Mouse (Mus musculus) hindbrain, embryonic 14.5 days (tissue): ENCODE data around the gene Actn2. TPM values are rescaled to one million over a fixed set of nuclear protein-coding genes. Genes with fewer than 3 reads are reported as not detected.

Source experiments
- ATAC-seq: fragments of 200-750 bp; cut with Nextera tagmentation; 2 replicates; pipeline ENCODE4 v1.8.0; 2017; ENCODE audit warnings: moderate number of reproducible peaks, mild to moderate bottlenecking, moderate TSS enrichment, moderate library complexity; ENCODE audit not compliant: low FRiP score
- DNase-seq: peaks from one replicate; pipeline ENCODE4 v3.0.0-alpha.2; 2015; ENCODE audit warnings: low spot score
- H3K27ac ChIP-seq: fragments of 300-500 bp; sonication (generic); 2 replicates; pipeline ENCODE4 v1.5.1; 2014; ENCODE audit warnings: mild to moderate bottlenecking, moderate library complexity
- H3K27me3 ChIP-seq: fragments of 300-500 bp; sonication (generic); 2 replicates; pipeline ENCODE4 v1.6.1; 2014; ENCODE audit warnings: mild to moderate bottlenecking, low read length, mixed read lengths; ENCODE audit not compliant: control insufficient read depth, insufficient read depth
- H3K36me3 ChIP-seq: fragments of 300-500 bp; sonication (generic); replicated peaks from 2 replicates; pipeline ENCODE4 v1.6.1; 2014; ENCODE audit not compliant: control insufficient read depth, insufficient read depth
- H3K4me1 ChIP-seq: fragments of 300-500 bp; sonication (generic); replicated peaks from 2 replicates; pipeline ENCODE4 v1.6.1; 2014; ENCODE audit warnings: antibody characterized with exemption, low read length, mixed read lengths; ENCODE audit not compliant: control insufficient read depth, insufficient read depth
- H3K4me2 ChIP-seq: fragments of 300-500 bp; sonication (generic); replicated peaks from 2 replicates; pipeline ENCODE4 v1.6.1; 2014; ENCODE audit warnings: mild to moderate bottlenecking, moderate library complexity
- H3K4me3 ChIP-seq: fragments of 300-500 bp; sonication (generic); replicated peaks from 2 replicates; pipeline ENCODE4 v1.5.1; 2014; ENCODE audit warnings: mild to moderate bottlenecking, low read length
- H3K9ac ChIP-seq: fragments of 300-500 bp; sonication (generic); 2 replicates; pipeline ENCODE4 v1.6.1; 2014
- H3K9me3 ChIP-seq: fragments of 300-500 bp; sonication (generic); 2 replicates; pipeline ENCODE4 v1.6.1; 2016; ENCODE audit warnings: low read length; ENCODE audit not compliant: control insufficient read depth
- WGBS: fragments of 180-500 bp; shearing (Covaris S2); extraction: QIAGEN DNeasy Blood & Tissue Kit; methylation state at CpG from one replicate; pipeline ENCODE4 v1.1.7; 2014; 5-methylcytosine and 5-hydroxymethylcytosine counted together
- polyA plus RNA-seq: library from polyadenylated mRNA; unstranded; fragments of >200 nt; fragmentation: Nextera tagmentation; extraction: Ambion mirVana; gene quantifications from 2 replicates; pipeline ENCODE4 v1.2.1, GENCODE M21; 2014

The Actn2 gene
- polyA plus RNA-seq, 1 experiment from 2014 or later, result 3.2 TPM

- no peak overlapping the region for H3K27ac ChIP-seq
- H3K27me3 ChIP-seq, result no peaks in the 10 kb centered on the region
- H3K4me3 ChIP-seq, result no peak overlapping the region
- no peaks in the 10 kb centered on the region for H3K9me3 ChIP-seq
- H3K9ac ChIP-seq, result no peak overlapping the region
- no peaks in the 10 kb centered on the region for H3K4me1 ChIP-seq
- H3K36me3 ChIP-seq, result no peaks in the 10 kb centered on the region
- no peak overlapping the region for H3K4me2 ChIP-seq
- DNase-seq (no peak), ATAC-seq (no peak)
- 77% methylated on average over 6 of the region's 6 CpGs for WGBS
These were observed 65.8 kb downstream of the Actn2 start for GRCm38 (mm10) chr13:12274721-12275120.

- H3K4me1 ChIP-seq, result no peaks in the 10 kb centered on the region
- H3K4me2 ChIP-seq, result no peak overlapping the region
- 84% methylated on average over 4 of the region's 4 CpGs for WGBS
- no peaks in the 10 kb centered on the region for H3K27me3 ChIP-seq
- no peaks in the 10 kb centered on the region for H3K9me3 ChIP-seq
- no peak overlapping the region for H3K9ac ChIP-seq
- DNase-seq, result no peak
- ATAC-seq, result no peak
- H3K27ac ChIP-seq, result no peak overlapping the region
- no peaks in the 10 kb centered on the region for H3K36me3 ChIP-seq
- no peak overlapping the region for H3K4me3 ChIP-seq
These were observed 66.3 kb downstream of the Actn2 start for GRCm38 (mm10) chr13:12274220-12274619.

- H3K4me2 ChIP-seq, result no peak overlapping the region
- 54% methylated on average over 3 of the region's 3 CpGs for WGBS
- H3K9ac ChIP-seq, result no peak overlapping the region
- 0 out of 2 replicates have a peak, but pooled peaks have one; percentile 24 for ATAC-seq
- H3K4me1 ChIP-seq, result no peaks in the 10 kb centered on the region
- DNase-seq, result peak; percentile 72
- H3K27ac ChIP-seq, result no peak overlapping the region
- no peaks in the 10 kb centered on the region for H3K36me3 ChIP-seq
- no peak overlapping the region for H3K4me3 ChIP-seq
- no peaks in the 10 kb centered on the region for H3K9me3 ChIP-seq
- no peaks in the 10 kb centered on the region for H3K27me3 ChIP-seq
These were observed 67.6 kb downstream of the Actn2 start for GRCm38 (mm10) chr13:12272953-12273352.

GRCm38 (mm10) chr13:12267971-12268370 lies 72.6 kb downstream of the Actn2 start:
- no peak overlapping the region for H3K27ac ChIP-seq
- no peak overlapping the region for H3K4me3 ChIP-seq
- no peaks in the 10 kb centered on the region for H3K27me3 ChIP-seq
- H3K4me1 ChIP-seq, result no peaks in the 10 kb centered on the region
- H3K4me2 ChIP-seq, result no peak overlapping the region
- no peak for DNase-seq
- no peak for ATAC-seq
- no peak overlapping the region for H3K9ac ChIP-seq
- no peaks in the 10 kb centered on the region for H3K9me3 ChIP-seq
- WGBS, result 95% methylated on average over 3 of the region's 3 CpGs
- no peaks in the 10 kb centered on the region for H3K36me3 ChIP-seq

GRCm38 (mm10) chr13:12267097-12267496 lies 73.5 kb downstream of the Actn2 start:
- H3K27ac ChIP-seq, result no peak overlapping the region
- 50% methylated on average over 3 of the region's 3 CpGs for WGBS
- no peaks in the 10 kb centered on the region for H3K27me3 ChIP-seq
- no peak overlapping the region for H3K4me2 ChIP-seq
- no peaks in the 10 kb centered on the region for H3K9me3 ChIP-seq
- no peak overlapping the region for H3K4me3 ChIP-seq
- ATAC-seq (no peak), DNase-seq (no peak)
- H3K9ac ChIP-seq, result no peak overlapping the region
- H3K4me1 ChIP-seq, result no peaks in the 10 kb centered on the region
- no peaks in the 10 kb centered on the region for H3K36me3 ChIP-seq

- H3K4me3 ChIP-seq, result no peak overlapping the region
- no peak overlapping the region for H3K27ac ChIP-seq
- no peak for DNase-seq
- no peaks in the 10 kb centered on the region for H3K4me1 ChIP-seq
- H3K36me3 ChIP-seq, result no peaks in the 10 kb centered on the region
- H3K9ac ChIP-seq, result no peak overlapping the region
- no peaks in the 10 kb centered on the region; the same call in 1 of the 2 replicates for H3K9me3 ChIP-seq
- H3K27me3 ChIP-seq, result no peaks in the 10 kb centered on the region
- 78% methylated on average over 6 of the region's 6 CpGs for WGBS
- ATAC-seq, result no peak
- no peak overlapping the region for H3K4me2 ChIP-seq
These were observed 76.6 kb downstream of the Actn2 start for GRCm38 (mm10) chr13:12263996-12264395.

GRCm38 (mm10) chr13:12261505-12261904 lies 79.1 kb downstream of the Actn2 start:
- Histone ChIP-seq H3K4me1 (peaks cover 7% of the 10 kb centered on the region; the same call in 1 of the 2 replicates), H3K9me3 (no peaks in the 10 kb centered on the region; the same call in 1 of the 2 replicates), H3K4me3 (no peak overlapping the region), H3K36me3 (no peaks in the 10 kb centered on the region), H3K27ac (no peak overlapping the region), H3K4me2 (no peak overlapping the region), H3K9ac (no peak overlapping the region), H3K27me3 (no peaks in the 10 kb centered on the region)
- DNase-seq (no peak), ATAC-seq (no peak)

GRCm38 (mm10) chr13:12257391-12258380 lies 82.9 kb downstream of the Actn2 start, which contains the start of gene Mtr:
Gene Mtr (minus strand): TSS chr13:12258113.
- ATAC-seq (peak; percentile 100), DNase-seq (peak; percentile 96)
- Histone ChIP-seq H3K9me3 (no peaks in the 10 kb centered on the region; the same call in 1 of the 2 replicates), H3K4me3 (peak within 1 kb of the TSS; percentile 62), H3K27me3 (no peaks in the 10 kb centered on the region), H3K4me2 (peak within 1 kb of the TSS; percentile 54), H3K36me3 (no peaks in the 10 kb centered on the region), H3K27ac (peak within 1 kb of the TSS; percentile 74), H3K9ac (peak within 1 kb of the TSS; percentile 63), H3K4me1 (peaks cover 11% of the 10 kb centered on the region; the same call in 1 of the 2 replicates)
- under 1% methylated on average over 69 of the region's 69 CpGs for WGBS

GRCm38 (mm10) chr13:12256871-12257390 lies 83.6 kb downstream of the Actn2 start:
- Histone ChIP-seq H3K27me3 (no peaks in the 10 kb centered on the region), H3K36me3 (0 out of 2 replicates have a peak, but pooled peaks cover 4% of the 10 kb centered on the region), H3K9ac (peak overlapping the region; percentile 63), H3K4me1 (peaks cover 11% of the 10 kb centered on the region; the same call in 1 of the 2 replicates), H3K27ac (no peak overlapping the region), H3K4me3 (peak overlapping the region; percentile 62), H3K9me3 (no peaks in the 10 kb centered on the region; the same call in 1 of the 2 replicates), H3K4me2 (peak overlapping the region; percentile 54)
- ATAC-seq, result no peak
- no peak for DNase-seq
- 9% methylated on average over 10 of the region's 10 CpGs for WGBS
